Mouse (Mus musculus) limb, embryonic 14.5 days (tissue): ENCODE data around the gene Nfix. TPM values are rescaled to one million over a fixed set of nuclear protein-coding genes. Genes with fewer than 3 reads are reported as not detected.

ENCODE experiments used
- ATAC-seq: fragments of 200-750 bp; cut with Nextera tagmentation; 2 replicates; pipeline ENCODE4 v1.8.0; 2017; ENCODE audit warnings: low read depth, moderate number of reproducible peaks, moderate TSS enrichment; ENCODE audit not compliant: low FRiP score
- DNase-seq: peaks from one replicate; pipeline ENCODE4 v3.0.0-alpha.2; 2015; ENCODE audit warnings: low spot score
- H3K27ac ChIP-seq: fragments of 300-500 bp; sonication (generic); replicated peaks from 2 replicates; pipeline ENCODE4 v1.5.1; 2014; ENCODE audit warnings: low read depth, mild to moderate bottlenecking, low read length, moderate library complexity, mixed read lengths
- H3K27me3 ChIP-seq: fragments of 300-500 bp; sonication (generic); 2 replicates; pipeline ENCODE4 v1.6.1; 2014; ENCODE audit warnings: low read length, mixed read lengths; ENCODE audit not compliant: control insufficient read depth, insufficient read depth
- H3K36me3 ChIP-seq: fragments of 300-500 bp; sonication (generic); 2 replicates; pipeline ENCODE4 v1.6.1; 2014; ENCODE audit warnings: mild to moderate bottlenecking, low read length, moderate library complexity, mixed read lengths; ENCODE audit not compliant: control insufficient read depth, insufficient read depth
- H3K4me1 ChIP-seq: fragments of 300-500 bp; sonication (generic); 2 replicates; pipeline ENCODE4 v1.6.1; 2014; ENCODE audit warnings: antibody characterized with exemption, low read length, mixed read lengths; ENCODE audit not compliant: control insufficient read depth, insufficient read depth
- H3K4me2 ChIP-seq: fragments of 300-500 bp; sonication (generic); replicated peaks from 2 replicates; pipeline ENCODE4 v1.6.1; 2014; ENCODE audit warnings: low read depth, mild to moderate bottlenecking, low read length, moderate library complexity; ENCODE audit not compliant: severe bottlenecking
- H3K4me3 ChIP-seq: fragments of 300-500 bp; sonication (generic); replicated peaks from 2 replicates; pipeline ENCODE4 v1.5.1; 2014; ENCODE audit warnings: low read length
- H3K9ac ChIP-seq: fragments of 300-500 bp; sonication (generic); 2 replicates; pipeline ENCODE4 v1.6.1; 2014; ENCODE audit warnings: mild to moderate bottlenecking, low read depth, low read length, moderate library complexity; ENCODE audit not compliant: severe bottlenecking
- H3K9me3 ChIP-seq: fragments of 300-500 bp; sonication (generic); 2 replicates; pipeline ENCODE4 v1.6.1; 2016; ENCODE audit warnings: low read length; ENCODE audit not compliant: control insufficient read depth
- POLR2A ChIP-seq: fragments of 200-500 bp; IDR thresholded peaks from 2 replicates; pipeline ENCODE4 v1.8.0; 2012; ENCODE audit warnings: inconsistent platforms, mild to moderate bottlenecking, moderate library complexity, borderline replicate concordance; ENCODE audit not compliant: insufficient read depth, insufficient read length; ENCODE audit errors: extremely low read depth
- WGBS: fragments of 180-500 bp; shearing (Covaris S2); extraction: QIAGEN DNeasy Blood & Tissue Kit; methylation state at CpG from one replicate; pipeline ENCODE4 v1.1.7; 2014; 5-methylcytosine and 5-hydroxymethylcytosine counted together
- polyA plus RNA-seq, 2 experiments: library from polyadenylated mRNA; depleted of rRNA in 1 of 2; stranded (reverse) in 1 of 2; unstranded in 1 of 2; fragments of >200 nt; fragmentation: Nextera tagmentation in 1 of 2; extraction: Ambion mirVana in 1 of 2; gene quantifications; 2 replicates each; pipeline versions ENCODE4 v1.2.1 to v1.2.3; 2012 to 2014

Gene Nfix
- polyA plus RNA-seq, 2 experiments, result 81.2 to 100 TPM

DNA sequence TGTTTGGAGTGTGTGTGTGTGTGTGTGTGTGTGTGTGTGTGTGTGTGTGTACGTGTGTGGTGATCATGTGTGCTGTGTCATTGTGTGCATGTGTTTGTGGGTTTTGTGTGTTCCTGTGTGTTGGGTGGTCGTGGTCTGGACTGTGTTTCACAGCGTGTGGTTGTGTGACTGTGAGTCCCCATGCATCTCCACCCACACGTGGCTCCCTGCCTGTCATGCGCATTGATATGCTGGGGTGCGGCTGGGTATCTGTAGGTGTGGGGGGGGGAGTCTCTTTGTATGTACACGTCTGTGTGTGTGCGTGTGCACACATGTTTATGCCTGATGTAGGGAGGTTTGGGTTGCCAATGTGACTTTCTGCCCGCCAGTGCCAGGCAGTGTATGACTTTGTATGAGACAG is 7.0 kb downstream of the Nfix start:
- H3K27me3 ChIP-seq, result no peaks in the 10 kb centered on the region

GRCm38 (mm10) chr8:84792429-84792947 is 7.7 kb downstream of the Nfix start:
- ATAC-seq (no peak), DNase-seq (no peak)
- no peak overlapping the region for H3K9ac ChIP-seq
- no peak for TF ChIP-seq POLR2A
- 83% methylated on average over 12 of the region's 12 CpGs for WGBS
- H3K36me3 ChIP-seq, result peaks cover 38% of the 10 kb centered on the region
- peaks cover 67% of the 10 kb centered on the region for H3K4me1 ChIP-seq
- 0 out of 2 replicates have a peak, but pooled peaks cover 5% of the 10 kb centered on the region for H3K27me3 ChIP-seq
- no peak overlapping the region for H3K27ac ChIP-seq
- H3K4me3 ChIP-seq, result no peak overlapping the region
- no peaks in the 10 kb centered on the region for H3K9me3 ChIP-seq
- H3K4me2 ChIP-seq, result no peak overlapping the region

More for the DNA sequence above, 7.0 kb downstream of the Nfix start:
- Histone ChIP-seq H3K4me3 (no peak overlapping the region), H3K27ac (no peak overlapping the region), H3K4me1 (peaks cover 67% of the 10 kb centered on the region), H3K9me3 (no peaks in the 10 kb centered on the region), H3K9ac (0 out of 2 replicates have a peak overlapping the region, but pooled peaks have one; percentile 36), H3K36me3 (peaks cover 37% of the 10 kb centered on the region), H3K4me2 (no peak overlapping the region)
- no peak for DNase-seq
- no peak for ATAC-seq
- TF ChIP-seq POLR2A, result no peak
- WGBS, result 84% methylated on average over 9 of the region's 9 CpGs

DNA sequence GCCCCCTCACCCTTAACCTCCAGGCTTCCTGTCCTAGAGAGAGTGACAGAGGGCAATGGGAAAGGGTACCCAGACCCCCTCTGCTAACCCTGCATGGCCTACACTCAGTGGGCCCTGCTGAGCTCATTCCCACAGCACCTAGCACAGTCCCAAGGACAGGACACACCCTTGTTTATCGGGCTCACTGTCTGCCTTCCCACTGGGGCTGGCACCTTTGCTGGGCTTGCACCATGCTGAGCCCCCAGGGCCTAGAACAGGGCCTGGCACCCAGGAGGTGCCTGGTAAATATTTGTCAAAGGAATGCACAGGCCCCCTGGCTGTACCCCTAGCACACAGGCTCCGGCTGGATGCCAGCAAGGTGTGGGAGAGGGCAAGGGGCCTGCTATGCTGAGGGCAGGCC is 9.6 kb downstream of the Nfix start:
- DNase-seq (no peak), ATAC-seq (no peak)
- Histone ChIP-seq H3K4me2 (0 out of 2 replicates have a peak overlapping the region, but pooled peaks have one; percentile 3), H3K36me3 (peaks cover 28% of the 10 kb centered on the region; the same call in 1 of the 2 replicates), H3K27me3 (0 out of 2 replicates have a peak, but pooled peaks cover 16% of the 10 kb centered on the region), H3K9ac (no peak overlapping the region), H3K27ac (no peak overlapping the region), H3K4me1 (peaks cover 81% of the 10 kb centered on the region), H3K4me3 (no peak overlapping the region), H3K9me3 (no peaks in the 10 kb centered on the region)
- TF ChIP-seq POLR2A, result no peak
- 68% methylated on average over 2 of the region's 2 CpGs for WGBS

DNA sequence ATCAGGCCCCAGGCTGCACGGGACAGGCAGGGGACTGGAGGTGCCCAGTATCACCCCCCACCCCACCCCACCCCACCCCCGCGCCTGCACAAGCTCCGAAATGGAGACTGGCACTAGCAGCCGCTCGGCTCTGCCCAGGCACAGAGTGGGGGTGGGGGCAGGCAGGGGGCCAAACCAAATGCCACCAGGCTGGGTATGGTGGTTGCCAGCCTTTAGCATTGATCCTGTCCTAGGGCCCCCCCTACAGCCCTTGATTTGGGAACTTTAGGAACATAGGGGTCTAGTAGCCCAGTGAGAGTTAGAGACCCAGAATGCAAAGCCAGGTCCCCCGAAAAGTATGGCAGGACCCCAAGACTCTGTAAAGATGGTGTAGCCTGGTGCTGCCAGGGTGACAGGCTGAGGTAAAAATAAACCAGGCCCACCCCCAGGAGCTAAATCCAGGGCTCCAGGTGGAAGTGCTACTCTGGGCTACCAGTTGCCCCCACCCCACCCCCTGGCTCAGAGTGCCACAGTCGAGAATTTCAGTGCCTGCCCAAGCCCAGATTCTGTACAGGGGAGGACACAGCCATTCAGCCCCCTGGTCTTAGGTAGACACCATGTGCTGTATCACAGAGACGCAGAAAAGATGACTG is 10.2 kb downstream of the Nfix start:
- no peak overlapping the region for H3K9ac ChIP-seq
- 63% methylated on average over 9 of the region's 9 CpGs for WGBS
- H3K4me1 ChIP-seq, result peaks cover 82% of the 10 kb centered on the region
- H3K27ac ChIP-seq, result no peak overlapping the region
- DNase-seq (no peak), ATAC-seq (no peak)
- 0 out of 2 replicates have a peak, but pooled peaks cover 17% of the 10 kb centered on the region for H3K27me3 ChIP-seq
- H3K4me2 ChIP-seq, result 0 out of 2 replicates have a peak overlapping the region, but pooled peaks have one; percentile 3
- H3K36me3 ChIP-seq, result peaks cover 25% of the 10 kb centered on the region; the same call in 1 of the 2 replicates
- no peak overlapping the region for H3K4me3 ChIP-seq
- no peak for TF ChIP-seq POLR2A
- H3K9me3 ChIP-seq, result no peaks in the 10 kb centered on the region

DNA sequence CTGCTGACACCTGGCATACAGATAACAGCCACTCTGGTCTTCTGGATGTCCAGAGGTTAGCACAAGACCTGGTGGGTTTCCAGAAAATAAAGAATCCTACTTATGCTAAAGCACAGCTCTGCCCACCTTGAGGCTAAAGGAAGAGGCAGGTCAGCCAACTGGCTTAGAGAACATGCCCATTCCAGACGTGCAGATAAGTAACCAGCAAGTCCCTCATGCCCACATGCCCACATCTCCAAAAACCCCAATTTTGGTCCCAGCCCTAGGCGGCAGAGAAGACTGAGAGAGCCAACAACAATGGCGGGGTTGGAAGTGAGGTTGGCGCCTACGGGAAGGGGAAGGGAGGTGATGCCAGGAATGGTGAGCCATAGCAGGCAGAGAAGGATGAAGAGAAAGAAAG is 10.8 kb downstream of the Nfix start:
- no peak for TF ChIP-seq POLR2A
- Histone ChIP-seq H3K27ac (peak overlapping the region; percentile 58), H3K36me3 (peaks cover 28% of the 10 kb centered on the region; the same call in 1 of the 2 replicates), H3K4me2 (peak overlapping the region; percentile 37), H3K4me3 (no peak overlapping the region), H3K9me3 (no peaks in the 10 kb centered on the region), H3K9ac (0 out of 2 replicates have a peak overlapping the region, but pooled peaks have one; percentile 5), H3K27me3 (0 out of 2 replicates have a peak, but pooled peaks cover 23% of the 10 kb centered on the region), H3K4me1 (peaks cover 82% of the 10 kb centered on the region)
- ATAC-seq (no peak), DNase-seq (no peak)
- WGBS, result 51% methylated on average over 5 of the region's 5 CpGs
